Mouse (Mus musculus) spleen, adult 2 months (tissue): Measurements from ENCODE around the gene Tor2a.

ENCODE experiments used
- CTCF ChIP-seq: fragments of 200-500 bp; IDR thresholded peaks from 2 replicates; pipeline ENCODE4 v1.5.1; 2011; ENCODE audit warnings: mild to moderate bottlenecking, inconsistent platforms; ENCODE audit not compliant: insufficient read depth, insufficient read length, insufficient replicate concordance; ENCODE audit errors: extremely low read depth
- POLR2A ChIP-seq: fragments of 200-500 bp; IDR thresholded peaks from 2 replicates; pipeline ENCODE4 v1.6.1; 2011; ENCODE audit warnings: low read depth, low read length, inconsistent platforms

GRCm38 (mm10) chr2:32791297-32791696 lies 34.3 kb downstream of the Tor2a start:
- TF ChIP-seq POLR2A (no peak), CTCF (no peak)
